Mouse (Mus musculus) right cerebral cortex, postnatal 25 days (tissue): ENCODE data around the gene Zfp706.
"Not testable (repeated sequence)": the region's sequence is repeated elsewhere in the genome, so short reads cannot be mapped to it uniquely, and the experiment has no call there.

ENCODE experiments used
- DNase-seq: peaks from one replicate; pipeline ENCODE4 v3.0.0; 2022

Zfp706 gene

GRCm38 (mm10) chr15:37008546-37008945, 973 bp upstream of the Zfp706 start:
- no peak for DNase-seq

- no peak for DNase-seq
Measured at GRCm38 (mm10) chr15:37007959-37008419, 416 bp upstream of the Zfp706 start.

- DNase-seq: no peak
Measured at GRCm38 (mm10) chr15:37006475-37007164, 953 bp downstream of the Zfp706 start.

GRCm38 (mm10) chr15:37005793-37006474, 1.6 kb downstream of the Zfp706 start:
- DNase-seq: no peak

GRCm38 (mm10) chr15:37004858-37005257, 2.7 kb downstream of the Zfp706 start:
- no peak for DNase-seq

GRCm38 (mm10) chr15:37002276-37002675, 5.3 kb downstream of the Zfp706 start:
- no peak for DNase-seq

GRCm38 (mm10) chr15:36999602-37000001, 8.0 kb downstream of the Zfp706 start:
- not testable (repeated sequence) for DNase-seq

GRCm38 (mm10) chr15:36995166-36995565, 12.4 kb downstream of the Zfp706 start:
- DNase-seq: no peak

- no peak for DNase-seq
Measured at GRCm38 (mm10) chr15:36994665-36995064, 12.9 kb downstream of the Zfp706 start.

GRCm38 (mm10) chr15:36993435-36994178, 14.0 kb downstream of the Zfp706 start:
- DNase-seq: no peak

- DNase-seq: no peak
Measured at GRCm38 (mm10) chr15:36991353-36991752, 16.2 kb downstream of the Zfp706 start.

GRCm38 (mm10) chr15:36989922-36990321, 17.7 kb downstream of the Zfp706 start:
- DNase-seq: no peak

- no peak for DNase-seq
Measured at GRCm38 (mm10) chr15:36988718-36989115, 18.9 kb downstream of the Zfp706 start.

- no peak for DNase-seq
Measured at GRCm38 (mm10) chr15:36987976-36988717, 19.4 kb downstream of the Zfp706 start.

GRCm38 (mm10) chr15:36987211-36987877, 20.2 kb downstream of the Zfp706 start:
- DNase-seq: peak; percentile 50

GRCm38 (mm10) chr15:36985567-36985925, 22.0 kb downstream of the Zfp706 start:
- DNase-seq: no peak

- DNase-seq: no peak
Measured at GRCm38 (mm10) chr15:36984921-36985566, 22.5 kb downstream of the Zfp706 start.

- DNase-seq: no peak
Measured at GRCm38 (mm10) chr15:36983455-36983854, 24.1 kb downstream of the Zfp706 start.

GRCm38 (mm10) chr15:36980238-36980637, 27.3 kb downstream of the Zfp706 start:
- no peak for DNase-seq

- DNase-seq: peak; percentile 80
Measured at GRCm38 (mm10) chr15:36979488-36980201, 27.9 kb downstream of the Zfp706 start.

- no peak for DNase-seq
Measured at GRCm38 (mm10) chr15:36979159-36979487, 28.4 kb downstream of the Zfp706 start.
